Mouse (Mus musculus): ENCODE data around the gene Suco. TPM values are rescaled to one million over a fixed set of nuclear protein-coding genes. Genes with fewer than 3 reads are reported as not detected.

Gene Suco
- polyA plus RNA-seq, 1 experiment from 2014 or later, result 10.7 TPM

GRCm38 (mm10) chr1:161888823-161889222 lies 12.3 kb upstream of the Suco start:
- 89% methylated on average over 3 of the region's 3 CpGs for WGBS (ENCODE audit: insufficient replicate concordance)
- Histone ChIP-seq H3K9me3 (replicated peaks) (no peaks in the 10 kb centered on the region), H3K27ac (no peak overlapping the region; the same call in 1 of the 2 replicates), H3K36me3 (no peaks in the 10 kb centered on the region), H3K4me2 (no peak overlapping the region), H3K4me1 (replicated peaks) (peaks cover 33% of the 10 kb centered on the region), H3K4me3 (replicated peaks) (no peak overlapping the region), H3K9ac (no peak overlapping the region), H3K27me3 (no peaks in the 10 kb centered on the region)
- ATAC-seq (ENCODE audit: low read depth), result no peak
- DNase-seq, result no peak

- Histone ChIP-seq H3K9ac (no peak overlapping the region), H3K27me3 (no peaks in the 10 kb centered on the region), H3K4me2 (no peak overlapping the region), H3K27ac (no peak overlapping the region), H3K36me3 (no peaks in the 10 kb centered on the region), H3K4me3 (replicated peaks) (no peak overlapping the region), H3K4me1 (replicated peaks) (peaks cover 23% of the 10 kb centered on the region), H3K9me3 (replicated peaks) (no peaks in the 10 kb centered on the region)
- peak; percentile 43 for ATAC-seq (ENCODE audit: low read depth)
- WGBS (ENCODE audit: insufficient replicate concordance), result 49% methylated on average over 12 of the region's 12 CpGs
- DNase-seq, result no peak
Measured at GRCm38 (mm10) chr1:161887679-161888260, 11.3 kb upstream of the Suco start.

- no peaks in the 10 kb centered on the region for H3K27me3 ChIP-seq
- no peak overlapping the region for H3K9ac ChIP-seq
- no peak for DNase-seq
- no peak overlapping the region for H3K4me3 ChIP-seq (replicated peaks)
- 71% methylated on average over 1 of the region's 1 CpGs for WGBS (ENCODE audit: insufficient replicate concordance)
- no peaks in the 10 kb centered on the region for H3K36me3 ChIP-seq
- H3K27ac ChIP-seq, result no peak overlapping the region
- peaks cover 15% of the 10 kb centered on the region for H3K4me1 ChIP-seq (replicated peaks)
- H3K9me3 ChIP-seq (replicated peaks), result no peaks in the 10 kb centered on the region
- H3K4me2 ChIP-seq, result no peak overlapping the region
- ATAC-seq (ENCODE audit: low read depth), result no peak
Measured at GRCm38 (mm10) chr1:161885762-161886161, 9.3 kb upstream of the Suco start.

GRCm38 (mm10) chr1:161877580-161878142 lies 1.2 kb upstream of the Suco start:
- H3K27ac ChIP-seq, result peak overlapping the region; percentile 100
- 30% methylated on average over 5 of the region's 5 CpGs for WGBS (ENCODE audit: insufficient replicate concordance)
- no peak for DNase-seq
- ATAC-seq (ENCODE audit: low read depth), result no peak
- no peaks in the 10 kb centered on the region; the same call in 1 of the 2 replicates for H3K36me3 ChIP-seq
- H3K9me3 ChIP-seq (replicated peaks), result no peaks in the 10 kb centered on the region
- H3K4me1 ChIP-seq (replicated peaks), result peaks cover 34% of the 10 kb centered on the region
- H3K4me2 ChIP-seq, result peak overlapping the region; percentile 77
- peak overlapping the region; percentile 65 for H3K9ac ChIP-seq
- H3K4me3 ChIP-seq (replicated peaks), result peak overlapping the region; percentile 98
- H3K27me3 ChIP-seq, result no peaks in the 10 kb centered on the region

- DNase-seq, result peak; percentile 34
- peak overlapping the region; percentile 100 for H3K27ac ChIP-seq
Measured at GRCm38 (mm10) chr1:161875706-161876552, 553 bp downstream of the Suco start.

GRCm38 (mm10) chr1:161869422-161869821 lies 7.1 kb downstream of the Suco start:
- H3K4me1 ChIP-seq (replicated peaks), result peaks cover 47% of the 10 kb centered on the region
- no peak overlapping the region for H3K27ac ChIP-seq
- DNase-seq (no peak), ATAC-seq (ENCODE audit: low read depth) (no peak)
- H3K4me2 ChIP-seq, result no peak overlapping the region
- 52% methylated on average over 1 of the region's 1 CpGs for WGBS (ENCODE audit: insufficient replicate concordance)
- H3K36me3 ChIP-seq, result no peaks in the 10 kb centered on the region; the same call in 1 of the 2 replicates
- H3K9me3 ChIP-seq (replicated peaks), result no peaks in the 10 kb centered on the region
- no peak overlapping the region for H3K9ac ChIP-seq
- H3K4me3 ChIP-seq (replicated peaks), result no peak overlapping the region
- H3K27me3 ChIP-seq, result no peaks in the 10 kb centered on the region

More at GRCm38 (mm10) chr1:161875706-161876552, 553 bp downstream of the Suco start:
- H3K27me3 ChIP-seq, result no peaks in the 10 kb centered on the region
- H3K9ac ChIP-seq, result peak overlapping the region; percentile 99
- under 1% methylated on average over 34 of the region's 34 CpGs for WGBS (ENCODE audit: insufficient replicate concordance)
- H3K4me1 ChIP-seq (replicated peaks), result peaks cover 33% of the 10 kb centered on the region
- no peaks in the 10 kb centered on the region; the same call in 1 of the 2 replicates for H3K36me3 ChIP-seq
- peak; percentile 11 for ATAC-seq (ENCODE audit: low read depth)
- H3K9me3 ChIP-seq (replicated peaks), result no peaks in the 10 kb centered on the region
- H3K4me3 ChIP-seq (replicated peaks), result peak overlapping the region; percentile 98
- peak overlapping the region; percentile 77 for H3K4me2 ChIP-seq

GRCm38 (mm10) chr1:161868413-161868812 lies 8.1 kb downstream of the Suco start:
- Histone ChIP-seq H3K4me2 (no peak overlapping the region), H3K4me3 (replicated peaks) (no peak overlapping the region), H3K4me1 (replicated peaks) (peaks cover 37% of the 10 kb centered on the region), H3K27me3 (no peaks in the 10 kb centered on the region), H3K27ac (no peak overlapping the region), H3K9me3 (replicated peaks) (no peaks in the 10 kb centered on the region), H3K9ac (no peak overlapping the region), H3K36me3 (no peaks in the 10 kb centered on the region)
- no peak for ATAC-seq (ENCODE audit: low read depth)
- no peak for DNase-seq

GRCm38 (mm10) chr1:161863742-161864141 lies 12.7 kb downstream of the Suco start:
- Histone ChIP-seq H3K4me1 (replicated peaks) (peaks cover 22% of the 10 kb centered on the region), H3K27ac (no peak overlapping the region), H3K4me2 (no peak overlapping the region), H3K9me3 (replicated peaks) (no peaks in the 10 kb centered on the region), H3K9ac (no peak overlapping the region), H3K36me3 (no peaks in the 10 kb centered on the region), H3K27me3 (no peaks in the 10 kb centered on the region), H3K4me3 (replicated peaks) (no peak overlapping the region)
- WGBS (ENCODE audit: insufficient replicate concordance), result 45% methylated on average over 2 of the region's 2 CpGs
- DNase-seq (no peak), ATAC-seq (ENCODE audit: low read depth) (no peak)

GRCm38 (mm10) chr1:161859248-161859647 lies 17.2 kb downstream of the Suco start:
- Histone ChIP-seq H3K4me1 (replicated peaks) (no peaks in the 10 kb centered on the region), H3K4me2 (no peak overlapping the region), H3K9me3 (replicated peaks) (no peaks in the 10 kb centered on the region), H3K9ac (no peak overlapping the region), H3K27ac (no peak overlapping the region), H3K4me3 (replicated peaks) (no peak overlapping the region), H3K36me3 (peaks cover 18% of the 10 kb centered on the region), H3K27me3 (no peaks in the 10 kb centered on the region)
- no peak for DNase-seq
- WGBS (ENCODE audit: insufficient replicate concordance), result 87% methylated on average over 2 of the region's 2 CpGs
- ATAC-seq (ENCODE audit: low read depth), result no peak

GRCm38 (mm10) chr1:161826677-161827076 lies 49.8 kb downstream of the Suco start:
- 93% methylated on average over 2 of the region's 2 CpGs for WGBS (ENCODE audit: insufficient replicate concordance)
- Histone ChIP-seq H3K36me3 (peaks cover 34% of the 10 kb centered on the region), H3K27ac (no peak overlapping the region), H3K9ac (no peak overlapping the region), H3K4me3 (replicated peaks) (no peak overlapping the region), H3K4me1 (replicated peaks) (no peaks in the 10 kb centered on the region), H3K4me2 (no peak overlapping the region), H3K9me3 (replicated peaks) (no peaks in the 10 kb centered on the region), H3K27me3 (no peaks in the 10 kb centered on the region)
- ATAC-seq (ENCODE audit: low read depth) (no peak), DNase-seq (no peak)

GRCm38 (mm10) chr1:161809428-161809827 lies 67.1 kb downstream of the Suco start:
- DNase-seq (no peak), ATAC-seq (ENCODE audit: low read depth) (no peak)
- H3K4me2 ChIP-seq, result no peak overlapping the region
- no peak overlapping the region for H3K27ac ChIP-seq
- H3K36me3 ChIP-seq, result no peaks in the 10 kb centered on the region
- H3K4me1 ChIP-seq (replicated peaks), result peaks cover 18% of the 10 kb centered on the region; the same call in 1 of the 2 replicates
- no peak overlapping the region for H3K4me3 ChIP-seq (replicated peaks)
- no peak overlapping the region for H3K9ac ChIP-seq
- no peaks in the 10 kb centered on the region for H3K27me3 ChIP-seq
- 54% methylated on average over 5 of the region's 5 CpGs for WGBS (ENCODE audit: insufficient replicate concordance)
- H3K9me3 ChIP-seq (replicated peaks), result no peaks in the 10 kb centered on the region

Data from liver, embryonic 13.5 days (tissue).